Mouse (Mus musculus): ENCODE data around the gene Arid1b.

Arid1b gene

GRCm38 (mm10) chr17:4994813-4995560 is 855 bp downstream of the Arid1b start:
- DNase-seq (ENCODE audit: low read depth in 1 of 2, low spot score in 2 of 2): peak in 1 of 2 experiments; percentile 37

GRCm38 (mm10) chr17:4995561-4996051 is 1.5 kb downstream of the Arid1b start:
- peak in 1 of 2 experiments; percentile 48 for DNase-seq (ENCODE audit: low read depth in 1 of 2, low spot score in 2 of 2)

GRCm38 (mm10) chr17:4996121-4996813 is 2.1 kb downstream of the Arid1b start:
- no peak for DNase-seq (ENCODE audit: low read depth in 1 of 2, low spot score in 2 of 2)

GRCm38 (mm10) chr17:4996814-4997549 is 2.9 kb downstream of the Arid1b start:
- DNase-seq (ENCODE audit: low read depth in 1 of 2, low spot score in 2 of 2): no peak

- no peak for DNase-seq (ENCODE audit: low read depth in 1 of 2, low spot score in 2 of 2)
Measured at GRCm38 (mm10) chr17:4997968-4998367, 3.8 kb downstream of the Arid1b start.

- DNase-seq (ENCODE audit: low read depth in 1 of 2, low spot score in 2 of 2): no peak
Measured at GRCm38 (mm10) chr17:4999256-4999655, 5.1 kb downstream of the Arid1b start.

- DNase-seq (ENCODE audit: low read depth in 1 of 2, low spot score in 2 of 2): no peak
Measured at GRCm38 (mm10) chr17:5000001-5000400, 5.9 kb downstream of the Arid1b start.

GRCm38 (mm10) chr17:5000871-5001270 is 6.7 kb downstream of the Arid1b start:
- no peak for DNase-seq (ENCODE audit: low read depth in 1 of 2, low spot score in 2 of 2)

GRCm38 (mm10) chr17:5001531-5002131 is 7.5 kb downstream of the Arid1b start:
- no peak for DNase-seq (ENCODE audit: low read depth in 1 of 2, low spot score in 2 of 2)

- DNase-seq (ENCODE audit: low read depth in 1 of 2, low spot score in 2 of 2): no peak
Measured at GRCm38 (mm10) chr17:5002937-5003508, 8.9 kb downstream of the Arid1b start.

- no peak for DNase-seq (ENCODE audit: low read depth in 1 of 2, low spot score in 2 of 2)
Measured at GRCm38 (mm10) chr17:5004266-5004665, 10.1 kb downstream of the Arid1b start.

- DNase-seq (ENCODE audit: low read depth in 1 of 2, low spot score in 2 of 2): no peak
Measured at GRCm38 (mm10) chr17:5004706-5005105, 10.6 kb downstream of the Arid1b start.

GRCm38 (mm10) chr17:5005285-5005684 is 11.2 kb downstream of the Arid1b start:
- no peak for DNase-seq (ENCODE audit: low read depth in 1 of 2, low spot score in 2 of 2)

GRCm38 (mm10) chr17:5007156-5007658 is 13.1 kb downstream of the Arid1b start:
- no peak for DNase-seq (ENCODE audit: low read depth in 1 of 2, low spot score in 2 of 2)

- DNase-seq (ENCODE audit: low read depth in 1 of 2, low spot score in 2 of 2): no peak
Measured at GRCm38 (mm10) chr17:5008236-5008635, 14.1 kb downstream of the Arid1b start.

GRCm38 (mm10) chr17:5008761-5009160 is 14.6 kb downstream of the Arid1b start:
- no peak for DNase-seq (ENCODE audit: low read depth in 1 of 2, low spot score in 2 of 2)

- DNase-seq (ENCODE audit: low read depth in 1 of 2, low spot score in 2 of 2): no peak
Measured at GRCm38 (mm10) chr17:5009526-5010260, 15.6 kb downstream of the Arid1b start.

- no peak for DNase-seq (ENCODE audit: low read depth in 1 of 2, low spot score in 2 of 2)
Measured at GRCm38 (mm10) chr17:5010781-5011180, 16.6 kb downstream of the Arid1b start.

- DNase-seq (ENCODE audit: low read depth in 1 of 2, low spot score in 2 of 2): no peak
Measured at GRCm38 (mm10) chr17:5012091-5012490, 18.0 kb downstream of the Arid1b start.

GRCm38 (mm10) chr17:5012517-5012916 is 18.4 kb downstream of the Arid1b start:
- DNase-seq (ENCODE audit: low read depth in 1 of 2, low spot score in 2 of 2): no peak
